Mouse (Mus musculus): ENCODE measurements around the gene Tecpr2. TPM values are rescaled to one million over a fixed set of nuclear protein-coding genes. Genes with fewer than 3 reads are reported as not detected.
A peak's percentile ranks its signal among the peaks of the same experiment; 100 is the strongest.

Tecpr2 gene
- total and polyA plus RNA-seq, 3 experiments: 5.8 to 5.9 TPM; not detected in 1

DNA sequence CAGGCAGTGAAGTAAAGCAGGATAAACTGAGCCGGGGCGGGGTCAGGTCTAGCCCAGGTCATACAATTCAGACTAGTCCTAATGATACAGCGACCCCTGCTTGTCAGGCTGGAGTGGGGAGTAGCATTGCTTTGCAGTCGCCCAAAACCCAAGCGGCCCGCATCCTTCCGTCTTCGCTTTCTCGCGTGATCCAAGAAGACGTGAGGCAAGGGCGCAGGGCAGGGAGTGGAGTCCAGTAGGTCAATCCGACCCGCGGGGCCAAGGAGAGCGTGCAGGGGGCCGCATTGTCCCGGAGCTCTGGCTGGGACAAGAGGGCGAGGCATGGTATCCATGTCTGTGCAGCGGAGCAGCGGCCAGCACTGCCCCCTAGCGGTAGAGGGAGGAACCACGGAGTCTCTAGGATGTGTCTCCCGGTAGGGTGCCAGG is 103.1 kb downstream of the Tecpr2 start:
- Histone ChIP-seq H3K4me1 (ENCODE audit: control insufficient read depth in 1 of 2, insufficient read depth in 2 of 2, low read length in 2 of 2) (peaks cover 0 to 18% of the 10 kb centered on the region in 2 experiments; a peak in 2 of 4 replicates), H3K9me3 (replicated peaks; ENCODE audit: insufficient read depth, low read length) (no peaks in the 10 kb centered on the region), H3K27ac (ENCODE audit: control insufficient read depth, low read depth, low read length) (peak overlapping the region; percentile 3), H3K9ac (ENCODE audit: control insufficient read depth, low read depth, low read length, poor library complexity, severe bottlenecking) (peak overlapping the region; percentile 78), H3K27me3 (ENCODE audit: control insufficient read depth in 1 of 2, insufficient read depth in 2 of 2, low read length in 2 of 2) (no peaks in the 10 kb centered on the region), H3K4me3 (ENCODE audit: control insufficient read depth in 1 of 2, insufficient read depth in 1 of 2, low read depth in 2 of 2, low read length in 2 of 2) (peak overlapping the region; percentile 73 to 80), H3K79me2 (ENCODE audit: control insufficient read depth, insufficient read depth, low read length, poor library complexity) (no peaks in the 10 kb centered on the region; the same call in 1 of the 2 replicates), H3K36me3 (ENCODE audit: control insufficient read depth in 1 of 2, insufficient read depth in 2 of 2, low read length in 2 of 2) (peaks cover 0 to 5% of the 10 kb centered on the region in 2 experiments; a peak in 2 of 4 replicates)
- DNase-seq (ENCODE audit: low read depth, low spot score): peak; percentile 97
- TF ChIP-seq RCOR1 (IDR thresholded peaks at IDR 0.05; ENCODE audit: low read depth, low read length) (no peak), BHLHE40 (IDR thresholded peaks at IDR 0.05; ENCODE audit: borderline replicate concordance, low read depth, low read length) (no peak), POLR2AphosphoS5 (IDR thresholded peaks at IDR 0.05; ENCODE audit: borderline replicate concordance, low read depth, low read length) (no peak), HCFC1 (IDR thresholded peaks at IDR 0.05; ENCODE audit: low read depth, low read length) (peak; percentile 58; the same call in 1 of the 2 replicates), SMC3 (IDR thresholded peaks at IDR 0.05; ENCODE audit: low read depth, low read length) (peak; percentile 81), KAT2A (conservative IDR thresholded peaks at IDR 0.05; ENCODE audit: low read depth, low read length) (no peak), ZNF384 (IDR thresholded peaks at IDR 0.05; ENCODE audit: low read depth, low read length) (peak; percentile 32; the same call in 1 of the 2 replicates), ZC3H11A (IDR thresholded peaks at IDR 0.05; ENCODE audit: low read depth, low read length) (peak; percentile 77), CHD1 (IDR thresholded peaks at IDR 0.05; ENCODE audit: low read depth, low read length) (no peak), ZMIZ1 (IDR thresholded peaks at IDR 0.05; ENCODE audit: low read depth, low read length) (no peak), ZKSCAN1 (IDR thresholded peaks at IDR 0.05; ENCODE audit: low read depth, low read length) (no peak), NRF1 (IDR thresholded peaks at IDR 0.05; ENCODE audit: insufficient read depth, low read depth, low read length, poor library complexity, severe bottlenecking) (0 out of 2 replicates have a peak, but pooled peaks have one; percentile 3), TAL1 (IDR thresholded peaks at IDR 0.05; ENCODE audit: low read length) (no peak), EP300 (IDR thresholded peaks at IDR 0.05; ENCODE audit: low read depth in 1 of 2, low read length in 2 of 2) (no peak), JUND (IDR thresholded peaks at IDR 0.05; ENCODE audit: low read depth, low read length) (no peak), E2F4 (IDR thresholded peaks at IDR 0.05; ENCODE audit: borderline replicate concordance, low read depth, low read length) (no peak), ETS1 (IDR thresholded peaks at IDR 0.05; ENCODE audit: low read depth, low read length) (no peak; the same call in 1 of the 2 replicates), POLR2AphosphoS2 (IDR thresholded peaks at IDR 0.05; ENCODE audit: low read length) (no peak), USF1 (IDR thresholded peaks at IDR 0.05; ENCODE audit: low read depth, low read length) (no peak), POLR2A (IDR thresholded peaks at IDR 0.05; ENCODE audit: control insufficient read depth in 1 of 2, insufficient read depth in 1 of 2, low read depth in 1 of 2, low read length in 2 of 2, poor library complexity in 1 of 2) (0 out of 4 replicates have a peak, but pooled peaks have one; percentile 25 to 31), MYB (IDR thresholded peaks at IDR 0.05; ENCODE audit: low read depth, low read length) (no peak), TCF12 (IDR thresholded peaks at IDR 0.05; ENCODE audit: low read depth, low read length) (no peak), MXI1 (IDR thresholded peaks at IDR 0.05; ENCODE audit: low read depth, low read length) (peak; percentile 66), MAFK (IDR thresholded peaks at IDR 0.05; ENCODE audit: borderline replicate concordance, low read depth, low read length) (no peak), TBP (IDR thresholded peaks at IDR 0.05; ENCODE audit: low read depth, low read length) (no peak), MYC (IDR thresholded peaks at IDR 0.05; ENCODE audit: low read depth, low read length) (no peak; the same call in 1 of the 2 replicates), MAZ (IDR thresholded peaks at IDR 0.05; ENCODE audit: low read depth, low read length) (no peak), UBTF (IDR thresholded peaks at IDR 0.05; ENCODE audit: borderline replicate concordance, insufficient read depth, low read depth, low read length) (no peak), GATA1 (IDR thresholded peaks at IDR 0.05; ENCODE audit: low read depth, low read length) (no peak), RAD21 (IDR thresholded peaks at IDR 0.05; ENCODE audit: low read depth, low read length) (peak; percentile 60), CHD2 (IDR thresholded peaks at IDR 0.05; ENCODE audit: low read length) (peak; percentile 88), CTCF (IDR thresholded peaks at IDR 0.05 in 2 of 3, conservative IDR thresholded peaks at IDR 0.05 in 1 of 3; ENCODE audit: control insufficient read depth in 1 of 3, insufficient read depth in 1 of 3, low read depth in 2 of 3, low read length in 3 of 3, poor library complexity in 1 of 3, severe bottlenecking in 1 of 3) (peak; percentile 59 to 95 (median 91)), ELF1 (IDR thresholded peaks at IDR 0.05; ENCODE audit: low read depth, low read length) (0 out of 2 replicates have a peak, but pooled peaks have one; percentile 35), SIN3A (IDR thresholded peaks at IDR 0.05; ENCODE audit: low read length) (peak; percentile 54), USF2 (IDR thresholded peaks at IDR 0.05; ENCODE audit: borderline replicate concordance in 1 of 2, insufficient read depth in 1 of 2, low read depth in 1 of 2, low read length in 2 of 2) (no peak), MAX (IDR thresholded peaks at IDR 0.05; ENCODE audit: low read length) (no peak), NELFE (IDR thresholded peaks at IDR 0.05; ENCODE audit: low read depth, low read length) (peak; percentile 18; the same call in 1 of the 2 replicates)

All from MEL (cell line).